In genomic region chr12:110726428-110726827, GRCm38 (mm10) we compare ENCODE assay signal across 2 mouse cellular contexts.
A peak's percentile ranks its signal among the peaks of the same experiment; 100 is the strongest.
TF ChIP-seq lines count a peak whose summit lies in the region.

No protein-coding gene starts in this region.

TF ChIP-seq in CH12.LX, 34 proteins besides CTCF, POLR2A, EP300 and RAD21:
- no peak for TF ChIP-seq USF2 (conservative IDR thresholded peaks at IDR 0.05; ENCODE audit: low read depth, low read length)
- TF ChIP-seq MYC (IDR thresholded peaks at IDR 0.05; ENCODE audit: low read depth, low read length), result 0 out of 2 replicates have a peak, but pooled peaks have one; percentile 32
- no peak for TF ChIP-seq PAX5 (IDR thresholded peaks at IDR 0.05; ENCODE audit: low read length)

TF ChIP-seq in MEL, 35 proteins besides CTCF, POLR2A, EP300 and RAD21:
- TF ChIP-seq ZC3H11A (IDR thresholded peaks at IDR 0.05; ENCODE audit: low read depth, low read length) (peak; percentile 19; the same call in 1 of the 2 replicates), TBP (IDR thresholded peaks at IDR 0.05; ENCODE audit: low read depth, low read length) (no peak), MYC (IDR thresholded peaks at IDR 0.05; ENCODE audit: low read depth, low read length) (0 out of 2 replicates have a peak, but pooled peaks have one; percentile 35), SMC3 (IDR thresholded peaks at IDR 0.05; ENCODE audit: low read depth, low read length) (peak; percentile 40; the same call in 1 of the 2 replicates)
